Mouse (Mus musculus): ENCODE data around the gene Mtfr1l. TPM values are rescaled to one million over a fixed set of nuclear protein-coding genes. Genes with fewer than 3 reads are reported as not detected.
A peak's percentile ranks its signal among the peaks of the same experiment; 100 is the strongest.

The Mtfr1l gene
- 147 and 152 TPM in 2 replicates for polyA plus RNA-seq (2015; fragmentation: Nextera tagmentation; extraction: Ambion mirVana)

- Histone ChIP-seq H3K4me1 (replicated peaks) (peaks cover 30% of the 10 kb centered on the region), H3K4me3 (peak within 1 kb of the TSS; percentile 90), H3K27ac (peak within 1 kb of the TSS; percentile 94), H3K36me3 (peaks cover 24% of the 10 kb centered on the region), H3K9me3 (replicated peaks) (no peaks in the 10 kb centered on the region), H3K27me3 (no peaks in the 10 kb centered on the region), H3K9ac (peak within 1 kb of the TSS; percentile 85), H3K4me2 (peak within 1 kb of the TSS; percentile 94)
- peak; percentile 95 for ATAC-seq (replicated peaks; ENCODE audit: insufficient number of reproducible peaks, insufficient read depth, low FRiP score, low read depth)
- WGBS, result 1% methylated on average over 67 of the region's 71 CpGs
Observed at GRCm38 (mm10) chr4:134534932-134535786, at the start of gene Mtfr1l. Gene Mtfr1l, minus strand, starts transcription at chr4:134535387.

- WGBS, result 64% methylated on average over 3 of the region's 3 CpGs
- ATAC-seq (replicated peaks; ENCODE audit: insufficient number of reproducible peaks, insufficient read depth, low FRiP score, low read depth), result no peak
- H3K4me2 ChIP-seq, result no peak overlapping the region
- H3K27ac ChIP-seq, result no peak overlapping the region
- no peaks in the 10 kb centered on the region for H3K9me3 ChIP-seq (replicated peaks)
- H3K4me3 ChIP-seq, result no peak overlapping the region
- H3K9ac ChIP-seq, result no peak overlapping the region
- peaks cover 25% of the 10 kb centered on the region for H3K4me1 ChIP-seq (replicated peaks)
- no peaks in the 10 kb centered on the region for H3K27me3 ChIP-seq
- no peaks in the 10 kb centered on the region for H3K36me3 ChIP-seq
Observed at GRCm38 (mm10) chr4:134583513-134583912, 48.3 kb upstream of the Mtfr1l start.

GRCm38 (mm10) chr4:134581365-134581764 lies 46.2 kb upstream of the Mtfr1l start:
- Histone ChIP-seq H3K27me3 (no peaks in the 10 kb centered on the region), H3K4me1 (replicated peaks) (peaks cover 29% of the 10 kb centered on the region), H3K9ac (no peak overlapping the region), H3K4me3 (no peak overlapping the region), H3K27ac (no peak overlapping the region), H3K9me3 (replicated peaks) (no peaks in the 10 kb centered on the region), H3K36me3 (no peaks in the 10 kb centered on the region), H3K4me2 (no peak overlapping the region)
- WGBS, result 56% methylated on average over 8 of the region's 8 CpGs
- no peak for ATAC-seq (replicated peaks; ENCODE audit: insufficient number of reproducible peaks, insufficient read depth, low FRiP score, low read depth)

- Histone ChIP-seq H3K36me3 (no peaks in the 10 kb centered on the region), H3K4me2 (no peak overlapping the region), H3K4me1 (replicated peaks) (peaks cover 29% of the 10 kb centered on the region), H3K9me3 (replicated peaks) (no peaks in the 10 kb centered on the region), H3K27me3 (no peaks in the 10 kb centered on the region), H3K4me3 (no peak overlapping the region), H3K9ac (0 out of 2 replicates have a peak overlapping the region, but pooled peaks have one; percentile 7), H3K27ac (peak overlapping the region; percentile 87; the same call in 1 of the 2 replicates)
- ATAC-seq (replicated peaks; ENCODE audit: insufficient number of reproducible peaks, insufficient read depth, low FRiP score, low read depth), result no peak
- 76% methylated on average over 15 of the region's 15 CpGs for WGBS
Observed at GRCm38 (mm10) chr4:134580351-134581148, 45.4 kb upstream of the Mtfr1l start.

GRCm38 (mm10) chr4:134579620-134580019 lies 44.4 kb upstream of the Mtfr1l start:
- ATAC-seq (replicated peaks; ENCODE audit: insufficient number of reproducible peaks, insufficient read depth, low FRiP score, low read depth), result peak; percentile 62
- Histone ChIP-seq H3K36me3 (peaks cover 7% of the 10 kb centered on the region; the same call in 1 of the 2 replicates), H3K27me3 (no peaks in the 10 kb centered on the region), H3K4me1 (replicated peaks) (peaks cover 29% of the 10 kb centered on the region), H3K9ac (peak overlapping the region; percentile 7; the same call in 1 of the 2 replicates), H3K27ac (peak overlapping the region; percentile 87), H3K4me3 (peak overlapping the region; percentile 27), H3K4me2 (peak overlapping the region; percentile 55), H3K9me3 (replicated peaks) (no peaks in the 10 kb centered on the region)
- WGBS, result 22% methylated on average over 5 of the region's 5 CpGs

- Histone ChIP-seq H3K9ac (no peak overlapping the region), H3K4me1 (replicated peaks) (peaks cover 29% of the 10 kb centered on the region), H3K36me3 (peaks cover 7% of the 10 kb centered on the region; the same call in 1 of the 2 replicates), H3K27ac (peak overlapping the region; percentile 87), H3K4me3 (peak overlapping the region; percentile 27), H3K4me2 (peak overlapping the region; percentile 55), H3K27me3 (no peaks in the 10 kb centered on the region), H3K9me3 (replicated peaks) (no peaks in the 10 kb centered on the region)
- WGBS, result 9% methylated on average over 11 of the region's 11 CpGs
- ATAC-seq (replicated peaks; ENCODE audit: insufficient number of reproducible peaks, insufficient read depth, low FRiP score, low read depth), result peak; percentile 64
Observed at GRCm38 (mm10) chr4:134579212-134579611, 44.0 kb upstream of the Mtfr1l start.

GRCm38 (mm10) chr4:134578407-134578806 lies 43.2 kb upstream of the Mtfr1l start:
- Histone ChIP-seq H3K36me3 (peaks cover 7% of the 10 kb centered on the region; the same call in 1 of the 2 replicates), H3K27ac (peak overlapping the region; percentile 87), H3K27me3 (no peaks in the 10 kb centered on the region), H3K9me3 (replicated peaks) (no peaks in the 10 kb centered on the region), H3K9ac (no peak overlapping the region), H3K4me3 (0 out of 2 replicates have a peak overlapping the region, but pooled peaks have one; percentile 27), H3K4me2 (peak overlapping the region; percentile 55), H3K4me1 (replicated peaks) (peaks cover 29% of the 10 kb centered on the region)
- peak; percentile 23; the same call in 1 of the 2 replicates for ATAC-seq (replicated peaks; ENCODE audit: insufficient number of reproducible peaks, insufficient read depth, low FRiP score, low read depth)
- 33% methylated on average over 5 of the region's 5 CpGs for WGBS

GRCm38 (mm10) chr4:134577281-134577680 lies 42.1 kb upstream of the Mtfr1l start:
- peaks cover 7% of the 10 kb centered on the region; the same call in 1 of the 2 replicates for H3K36me3 ChIP-seq
- H3K4me3 ChIP-seq, result no peak overlapping the region
- H3K4me1 ChIP-seq (replicated peaks), result peaks cover 24% of the 10 kb centered on the region
- H3K27me3 ChIP-seq, result no peaks in the 10 kb centered on the region
- no peak overlapping the region for H3K9ac ChIP-seq
- ATAC-seq (replicated peaks; ENCODE audit: insufficient number of reproducible peaks, insufficient read depth, low FRiP score, low read depth), result no peak
- H3K4me2 ChIP-seq, result no peak overlapping the region
- no peaks in the 10 kb centered on the region for H3K9me3 ChIP-seq (replicated peaks)
- no peak overlapping the region for H3K27ac ChIP-seq
- 77% methylated on average over 2 of the region's 2 CpGs for WGBS

GRCm38 (mm10) chr4:134575486-134575885 lies 40.3 kb upstream of the Mtfr1l start:
- 53% methylated on average over 11 of the region's 11 CpGs for WGBS
- ATAC-seq (replicated peaks; ENCODE audit: insufficient number of reproducible peaks, insufficient read depth, low FRiP score, low read depth), result no peak
- no peak overlapping the region for H3K4me3 ChIP-seq
- no peaks in the 10 kb centered on the region for H3K27me3 ChIP-seq
- H3K4me1 ChIP-seq (replicated peaks), result peaks cover 24% of the 10 kb centered on the region
- no peak overlapping the region for H3K9ac ChIP-seq
- no peak overlapping the region for H3K4me2 ChIP-seq
- H3K9me3 ChIP-seq (replicated peaks), result no peaks in the 10 kb centered on the region
- peaks cover 7% of the 10 kb centered on the region; the same call in 1 of the 2 replicates for H3K36me3 ChIP-seq
- no peak overlapping the region for H3K27ac ChIP-seq

- Histone ChIP-seq H3K4me1 (replicated peaks) (0 out of 2 replicates have a peak, but pooled peaks cover under 1% of the 10 kb centered on the region), H3K4me3 (no peak overlapping the region), H3K27me3 (no peaks in the 10 kb centered on the region), H3K4me2 (no peak overlapping the region), H3K27ac (no peak overlapping the region), H3K9me3 (replicated peaks) (no peaks in the 10 kb centered on the region), H3K9ac (no peak overlapping the region), H3K36me3 (peaks cover 7% of the 10 kb centered on the region; the same call in 1 of the 2 replicates)
- no peak for ATAC-seq (replicated peaks; ENCODE audit: insufficient number of reproducible peaks, insufficient read depth, low FRiP score, low read depth)
- WGBS, result 83% methylated on average over 24 of the region's 24 CpGs
Observed at GRCm38 (mm10) chr4:134572449-134573300, 37.5 kb upstream of the Mtfr1l start.
